Mouse (Mus musculus) liver, embryonic 13.5 days (tissue): ENCODE results near the gene Pde1c. TPM values are rescaled to one million over a fixed set of nuclear protein-coding genes. Genes with fewer than 3 reads are reported as not detected.
"Not testable (repeated sequence)": the region's sequence is repeated elsewhere in the genome, so short reads cannot be mapped to it uniquely, and the experiment has no call there.

Experiments
- ATAC-seq: fragments of 200-750 bp; cut with Nextera tagmentation; 2 replicates; pipeline ENCODE4 v1.8.0; 2017; ENCODE audit warnings: low read depth, mild to moderate bottlenecking, moderate number of reproducible peaks, moderate library complexity
- DNase-seq: peaks from one replicate; pipeline ENCODE4 v3.0.0; 2022
- H3K27ac ChIP-seq: fragments of 300-500 bp; sonication (generic); 2 replicates; pipeline ENCODE4 v1.5.1; 2015; ENCODE audit warnings: moderate library complexity, mild to moderate bottlenecking, inconsistent platforms
- H3K27me3 ChIP-seq: fragments of 300-500 bp; sonication (generic); 2 replicates; pipeline ENCODE4 v1.6.1; 2015; ENCODE audit warnings: mild to moderate bottlenecking, inconsistent platforms
- H3K36me3 ChIP-seq: fragments of 300-500 bp; sonication (generic); 2 replicates; pipeline ENCODE4 v1.6.1; 2015; ENCODE audit warnings: mild to moderate bottlenecking, inconsistent platforms
- H3K4me1 ChIP-seq: fragments of 300-500 bp; sonication (generic); replicated peaks from 2 replicates; pipeline ENCODE4 v1.6.1; 2015; ENCODE audit warnings: inconsistent platforms
- H3K4me2 ChIP-seq: fragments of 300-500 bp; sonication (generic); 2 replicates; pipeline ENCODE4 v1.6.1; 2015; ENCODE audit warnings: inconsistent platforms, mild to moderate bottlenecking, moderate library complexity
- H3K4me3 ChIP-seq: fragments of 300-500 bp; sonication (generic); replicated peaks from 2 replicates; pipeline ENCODE4 v1.5.1; 2015; ENCODE audit warnings: mild to moderate bottlenecking, inconsistent platforms
- H3K9ac ChIP-seq: fragments of 300-500 bp; sonication (generic); 2 replicates; pipeline ENCODE4 v1.6.1; 2015; ENCODE audit warnings: mild to moderate bottlenecking, inconsistent platforms
- H3K9me3 ChIP-seq: fragments of 300-500 bp; sonication (generic); replicated peaks from 2 replicates; pipeline ENCODE4 v1.6.1; 2016; ENCODE audit warnings: inconsistent platforms
- WGBS: fragments of 180-500 bp; shearing (Covaris S2); methylation state at CpG from one replicate; pipeline ENCODE4 v1.1.7; 2015; ENCODE audit not compliant: insufficient replicate concordance; 5-methylcytosine and 5-hydroxymethylcytosine counted together
- polyA plus RNA-seq: library from polyadenylated mRNA; unstranded; fragments of >200 nt; fragmentation: Nextera tagmentation; extraction: Ambion mirVana; gene quantifications from 2 replicates; pipeline ENCODE4 v1.2.1, GENCODE M21; 2015

The Pde1c gene
- 0.48 and 0.88 TPM in 2 replicates for polyA plus RNA-seq

- DNase-seq (peak; percentile 31), ATAC-seq (peak; percentile 67; the same call in 1 of the 2 replicates)
- Histone ChIP-seq H3K9me3 (no peaks in the 10 kb centered on the region), H3K4me2 (peak within 1 kb of the TSS; percentile 74), H3K9ac (peak within 1 kb of the TSS; percentile 53), H3K27me3 (0 out of 2 replicates have a peak, but pooled peaks cover 6% of the 10 kb centered on the region), H3K27ac (no peak within 1 kb of the TSS), H3K4me1 (peaks cover 3% of the 10 kb centered on the region; the same call in 1 of the 2 replicates), H3K36me3 (no peaks in the 10 kb centered on the region), H3K4me3 (peak within 1 kb of the TSS; percentile 66)
- WGBS, result 1% methylated on average over 48 of the region's 48 CpGs
Observed at GRCm38 (mm10) chr6:56568470-56569372, at the start of gene Pde1c. TSS of gene Pde1c (minus strand) at chr6:56569103.

GRCm38 (mm10) chr6:56616982-56617613 is 48.2 kb upstream of the Pde1c start:
- Histone ChIP-seq H3K9me3 (no peaks in the 10 kb centered on the region), H3K4me2 (no peak overlapping the region), H3K36me3 (no peaks in the 10 kb centered on the region), H3K9ac (no peak overlapping the region), H3K27me3 (no peaks in the 10 kb centered on the region), H3K27ac (no peak overlapping the region), H3K4me3 (no peak overlapping the region), H3K4me1 (peaks cover 6% of the 10 kb centered on the region; the same call in 1 of the 2 replicates)
- ATAC-seq (no peak; the same call in 1 of the 2 replicates), DNase-seq (no peak)
- 9% methylated on average over 7 of the region's 7 CpGs for WGBS

DNA sequence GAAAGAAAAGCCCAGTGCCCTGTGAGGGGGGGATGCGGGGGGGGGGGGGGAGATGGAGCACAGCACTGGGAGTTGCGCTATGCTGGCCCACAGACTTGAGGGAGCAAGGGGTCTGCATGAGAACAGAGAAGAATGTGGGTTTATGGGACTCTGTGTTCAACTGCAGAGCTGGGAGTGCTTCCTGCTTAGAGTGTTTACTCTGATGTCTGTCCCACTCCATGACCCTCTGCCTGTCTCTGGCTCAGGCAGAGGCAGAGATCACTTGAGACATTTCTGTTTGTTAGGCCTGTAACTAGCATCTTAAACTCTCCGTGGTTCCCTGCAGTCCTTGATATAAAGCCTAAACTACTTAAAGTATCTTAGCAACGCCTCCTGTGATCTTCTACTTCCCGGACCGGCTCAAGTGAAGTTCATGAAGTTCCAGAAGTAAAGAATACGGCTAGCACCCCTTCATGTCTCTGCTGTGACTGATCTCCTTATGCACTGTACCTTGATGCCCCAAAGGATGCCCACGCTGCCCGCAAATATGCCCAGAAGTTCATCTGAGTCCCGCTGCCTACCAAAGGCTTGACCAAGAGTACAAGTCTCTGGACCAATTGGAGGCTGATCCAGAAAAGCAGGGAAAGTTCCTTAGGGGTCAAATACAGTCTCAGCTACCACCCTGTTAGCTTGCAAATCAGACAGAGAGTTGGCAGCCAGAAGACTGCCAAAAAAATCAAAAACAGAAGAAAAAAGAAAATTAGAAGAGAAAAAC is 47.5 kb upstream of the Pde1c start:
- no peak for ATAC-seq
- H3K27ac ChIP-seq, result no peak overlapping the region
- H3K4me2 ChIP-seq, result no peak overlapping the region
- DNase-seq, result no peak
- no peak overlapping the region for H3K4me3 ChIP-seq
- no peaks in the 10 kb centered on the region for H3K27me3 ChIP-seq
- H3K9me3 ChIP-seq, result no peaks in the 10 kb centered on the region
- peaks cover 6% of the 10 kb centered on the region; the same call in 1 of the 2 replicates for H3K4me1 ChIP-seq
- 51% methylated on average over 9 of the region's 10 CpGs for WGBS
- H3K9ac ChIP-seq, result no peak overlapping the region
- no peaks in the 10 kb centered on the region for H3K36me3 ChIP-seq

GRCm38 (mm10) chr6:56609529-56609928 is 40.6 kb upstream of the Pde1c start:
- not testable (repeated sequence) for DNase-seq, H3K9ac ChIP-seq, H3K9me3 ChIP-seq, H3K4me1 ChIP-seq, H3K4me2 ChIP-seq, H3K36me3 ChIP-seq, H3K27me3 ChIP-seq, H3K4me3 ChIP-seq
- WGBS, result 41% methylated on average over 1 of the region's 1 CpGs
- H3K27ac ChIP-seq, result 0 out of 2 replicates have a peak overlapping the region, but pooled peaks have one; percentile 21
- peak; percentile 81 for ATAC-seq

GRCm38 (mm10) chr6:56608277-56608676 is 39.4 kb upstream of the Pde1c start:
- no peak overlapping the region for H3K9ac ChIP-seq
- no peak overlapping the region for H3K4me2 ChIP-seq
- WGBS, result 5% methylated on average over 4 of the region's 4 CpGs
- peak; percentile 24 for DNase-seq
- H3K4me1 ChIP-seq, result no peaks in the 10 kb centered on the region
- ATAC-seq, result no peak
- no peaks in the 10 kb centered on the region for H3K9me3 ChIP-seq
- H3K36me3 ChIP-seq, result no peaks in the 10 kb centered on the region
- no peaks in the 10 kb centered on the region for H3K27me3 ChIP-seq
- H3K27ac ChIP-seq, result no peak overlapping the region
- H3K4me3 ChIP-seq, result no peak overlapping the region

DNA sequence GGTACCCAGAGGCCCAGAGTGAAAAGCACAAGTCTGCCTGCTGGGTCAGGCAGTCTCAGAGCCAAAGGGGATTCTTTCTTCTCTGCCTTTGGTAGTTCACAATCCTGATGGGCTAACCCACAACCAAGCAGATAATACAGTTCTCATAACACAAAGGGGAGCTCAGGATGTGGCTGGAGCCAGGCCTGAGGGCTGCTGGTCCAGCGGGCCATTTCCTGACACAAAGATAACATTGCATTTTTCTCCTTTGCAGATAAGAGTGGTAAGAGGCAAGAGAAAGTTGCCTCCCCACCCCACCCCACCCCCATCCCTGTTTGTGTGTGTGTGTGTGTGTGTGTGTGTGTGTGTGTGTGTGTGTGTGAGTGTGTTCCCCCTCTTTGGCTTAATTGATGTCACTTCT is 10.7 kb upstream of the Pde1c start:
- no peak overlapping the region for H3K27ac ChIP-seq
- H3K27me3 ChIP-seq, result no peaks in the 10 kb centered on the region
- 11% methylated on average over 1 of the region's 1 CpGs for WGBS
- DNase-seq, result no peak
- ATAC-seq, result no peak
- H3K4me3 ChIP-seq, result no peak overlapping the region
- H3K9ac ChIP-seq, result no peak overlapping the region
- no peaks in the 10 kb centered on the region for H3K9me3 ChIP-seq
- no peaks in the 10 kb centered on the region for H3K36me3 ChIP-seq
- H3K4me1 ChIP-seq, result no peaks in the 10 kb centered on the region
- no peak overlapping the region for H3K4me2 ChIP-seq

GRCm38 (mm10) chr6:56560891-56561290 is 8.0 kb downstream of the Pde1c start:
- Histone ChIP-seq H3K4me3 (no peak overlapping the region), H3K27ac (no peak overlapping the region), H3K27me3 (no peaks in the 10 kb centered on the region), H3K4me2 (no peak overlapping the region), H3K36me3 (no peaks in the 10 kb centered on the region), H3K9me3 (no peaks in the 10 kb centered on the region), H3K9ac (no peak overlapping the region), H3K4me1 (no peaks in the 10 kb centered on the region)
- DNase-seq, result no peak
- no peak for ATAC-seq
- WGBS, result 45% methylated on average over 2 of the region's 2 CpGs

DNA sequence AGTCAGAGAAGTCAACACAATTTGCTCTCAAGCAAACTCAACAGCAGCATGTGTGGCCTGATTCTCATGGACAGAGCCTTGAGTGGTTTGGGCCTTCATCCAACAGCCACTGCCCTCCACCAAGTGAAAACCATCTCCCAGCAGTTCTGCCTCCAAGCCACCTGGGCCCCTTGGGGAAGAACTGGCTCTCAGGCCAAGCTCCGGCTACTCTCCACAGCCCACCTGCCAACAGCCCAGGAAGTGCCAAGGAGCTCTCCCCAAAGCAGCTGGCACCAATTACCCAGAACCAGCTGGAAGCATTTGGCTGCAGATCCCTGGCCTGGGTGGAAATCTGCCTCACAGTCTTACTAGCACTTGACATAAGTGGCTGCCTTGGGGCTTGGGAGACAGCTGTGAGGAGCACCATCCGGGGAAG is 8.4 kb downstream of the Pde1c start:
- H3K4me1 ChIP-seq, result no peaks in the 10 kb centered on the region
- H3K4me3 ChIP-seq, result no peak overlapping the region
- H3K9me3 ChIP-seq, result no peaks in the 10 kb centered on the region
- H3K27me3 ChIP-seq, result no peaks in the 10 kb centered on the region
- no peak overlapping the region for H3K4me2 ChIP-seq
- ATAC-seq, result no peak
- WGBS, result 57% methylated on average over 2 of the region's 2 CpGs
- H3K36me3 ChIP-seq, result no peaks in the 10 kb centered on the region
- no peak for DNase-seq
- no peak overlapping the region for H3K27ac ChIP-seq
- no peak overlapping the region for H3K9ac ChIP-seq

DNA sequence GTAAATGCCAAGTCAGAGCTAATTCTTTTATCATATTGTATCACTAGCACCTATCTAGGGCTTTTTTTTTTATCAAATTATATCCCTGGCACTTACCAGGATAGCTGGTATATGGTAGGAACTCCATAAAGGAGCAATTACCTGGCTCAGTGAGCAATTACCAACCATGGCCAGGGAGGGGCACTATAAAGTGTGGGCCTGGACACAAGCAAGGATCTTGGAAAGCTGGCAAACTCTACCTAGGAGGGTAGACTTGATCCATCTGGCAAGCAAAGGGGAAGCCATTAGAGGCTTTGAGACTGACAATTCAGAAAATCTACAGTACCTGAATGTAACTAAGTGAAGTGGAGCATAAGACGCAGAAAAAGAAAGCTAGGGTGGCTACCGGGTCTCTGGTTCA is 10.2 kb downstream of the Pde1c start:
- no peak for DNase-seq
- no peak for ATAC-seq
- Histone ChIP-seq H3K36me3 (no peaks in the 10 kb centered on the region), H3K4me2 (no peak overlapping the region), H3K27ac (no peak overlapping the region), H3K9me3 (no peaks in the 10 kb centered on the region), H3K27me3 (no peaks in the 10 kb centered on the region), H3K4me1 (no peaks in the 10 kb centered on the region), H3K9ac (no peak overlapping the region), H3K4me3 (no peak overlapping the region)
- 84% methylated on average over 2 of the region's 2 CpGs for WGBS

DNA sequence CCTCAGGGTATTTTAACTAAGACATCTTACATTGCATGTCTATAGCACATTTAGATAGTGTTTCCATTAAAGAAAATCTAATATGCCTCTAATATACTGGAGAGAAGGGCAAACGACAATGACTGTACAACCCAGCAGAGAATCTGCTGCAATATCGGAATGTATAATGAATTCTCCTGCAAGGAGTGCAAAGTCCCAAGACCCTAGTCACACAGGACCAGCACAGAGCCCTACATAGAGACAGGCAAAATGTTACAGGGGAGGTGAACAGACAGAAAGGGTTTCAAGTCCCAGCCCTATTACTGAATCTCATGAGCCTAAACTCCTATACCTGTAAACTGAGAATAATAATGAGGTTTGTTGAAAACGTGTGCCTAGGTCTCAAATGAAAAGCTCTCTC is 13.1 kb downstream of the Pde1c start:
- no peaks in the 10 kb centered on the region for H3K9me3 ChIP-seq
- H3K27me3 ChIP-seq, result no peaks in the 10 kb centered on the region
- H3K4me3 ChIP-seq, result no peak overlapping the region
- no peak overlapping the region for H3K4me2 ChIP-seq
- ATAC-seq, result no peak
- no peaks in the 10 kb centered on the region for H3K4me1 ChIP-seq
- H3K36me3 ChIP-seq, result no peaks in the 10 kb centered on the region
- WGBS, result 55% methylated on average over 3 of the region's 3 CpGs
- H3K9ac ChIP-seq, result no peak overlapping the region
- H3K27ac ChIP-seq, result no peak overlapping the region
- no peak for DNase-seq

GRCm38 (mm10) chr6:56555382-56555781 is 13.5 kb downstream of the Pde1c start:
- WGBS, result 52% methylated on average over 4 of the region's 4 CpGs
- H3K27ac ChIP-seq, result no peak overlapping the region
- DNase-seq (no peak), ATAC-seq (no peak)
- H3K27me3 ChIP-seq, result no peaks in the 10 kb centered on the region
- H3K4me3 ChIP-seq, result no peak overlapping the region
- H3K4me2 ChIP-seq, result no peak overlapping the region
- H3K9me3 ChIP-seq, result no peaks in the 10 kb centered on the region
- H3K4me1 ChIP-seq, result no peaks in the 10 kb centered on the region
- H3K36me3 ChIP-seq, result no peaks in the 10 kb centered on the region
- H3K9ac ChIP-seq, result no peak overlapping the region
